Mouse (Mus musculus) thymus, postnatal 25 days (tissue): Measurements from ENCODE around the gene Hbs1l.

Experiments used
- DNase-seq: peaks from one replicate; pipeline ENCODE4 v3.0.0; 2022

Gene Hbs1l

DNA sequence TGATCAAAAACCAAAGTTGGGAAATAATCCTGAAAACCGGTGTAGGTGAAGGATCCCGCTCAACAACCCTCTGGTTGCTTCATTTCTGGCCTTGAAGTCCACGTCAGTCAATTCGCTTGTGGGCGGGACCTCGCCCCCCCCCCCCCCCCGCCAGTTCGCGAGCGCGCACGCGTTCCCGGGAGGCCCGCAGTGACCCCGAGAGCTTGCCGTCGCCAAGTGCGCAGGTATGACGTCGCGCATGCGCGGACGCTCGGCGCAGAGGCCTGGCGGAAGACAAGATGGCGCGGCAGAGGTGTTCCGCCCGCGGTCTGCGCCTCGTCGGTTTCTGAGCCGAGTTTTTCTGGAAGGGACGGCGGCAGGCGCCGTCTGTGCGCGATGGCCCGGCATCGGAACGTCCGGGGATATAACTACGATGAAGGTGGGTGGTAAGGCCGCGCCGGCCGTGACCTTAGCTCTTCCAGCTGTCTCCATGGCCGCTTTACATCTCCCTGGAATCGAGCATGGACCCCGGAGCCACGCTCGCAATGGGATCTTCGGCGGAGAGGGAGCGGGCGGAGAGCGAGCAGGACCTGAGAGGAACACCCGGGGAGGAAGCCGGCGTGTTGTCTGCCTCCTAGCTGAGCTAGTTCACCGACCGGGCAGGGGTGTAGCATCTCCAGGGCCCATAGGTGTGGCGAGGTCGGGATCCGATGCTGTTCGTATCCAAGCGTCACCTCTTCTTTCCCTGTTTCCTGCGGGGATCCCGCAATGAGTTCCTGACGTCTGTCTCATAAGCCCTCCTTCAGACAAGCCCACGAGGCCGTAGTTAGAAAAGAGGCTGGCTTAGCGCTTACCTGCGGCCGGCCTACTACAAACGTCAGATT is at the start of gene Hbs1l:
Gene Hbs1l, plus strand, starts transcription at position 221 of the 863 bp plus-strand sequence.
- peak; percentile 90 for DNase-seq

DNA sequence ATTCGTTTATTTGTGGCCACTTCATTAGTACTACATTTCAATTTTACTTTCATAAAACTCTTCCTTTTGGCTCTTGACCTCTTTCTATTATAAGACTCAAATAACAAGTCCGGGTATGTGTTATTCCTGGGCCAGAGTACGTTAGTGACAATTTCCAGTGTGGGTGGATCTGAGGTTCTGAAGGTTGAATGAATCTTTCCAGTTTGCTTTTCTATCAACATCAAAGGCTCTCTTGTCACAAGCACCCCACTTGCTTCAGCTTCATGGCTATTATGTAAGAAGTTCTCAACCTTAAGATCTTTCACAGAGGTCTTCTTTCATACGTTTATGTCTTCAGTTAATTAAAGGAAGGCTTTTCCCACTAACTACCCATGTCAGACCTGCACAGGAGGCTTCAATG is 47.2 kb upstream of the Hbs1l start:
- DNase-seq: no peak

DNA sequence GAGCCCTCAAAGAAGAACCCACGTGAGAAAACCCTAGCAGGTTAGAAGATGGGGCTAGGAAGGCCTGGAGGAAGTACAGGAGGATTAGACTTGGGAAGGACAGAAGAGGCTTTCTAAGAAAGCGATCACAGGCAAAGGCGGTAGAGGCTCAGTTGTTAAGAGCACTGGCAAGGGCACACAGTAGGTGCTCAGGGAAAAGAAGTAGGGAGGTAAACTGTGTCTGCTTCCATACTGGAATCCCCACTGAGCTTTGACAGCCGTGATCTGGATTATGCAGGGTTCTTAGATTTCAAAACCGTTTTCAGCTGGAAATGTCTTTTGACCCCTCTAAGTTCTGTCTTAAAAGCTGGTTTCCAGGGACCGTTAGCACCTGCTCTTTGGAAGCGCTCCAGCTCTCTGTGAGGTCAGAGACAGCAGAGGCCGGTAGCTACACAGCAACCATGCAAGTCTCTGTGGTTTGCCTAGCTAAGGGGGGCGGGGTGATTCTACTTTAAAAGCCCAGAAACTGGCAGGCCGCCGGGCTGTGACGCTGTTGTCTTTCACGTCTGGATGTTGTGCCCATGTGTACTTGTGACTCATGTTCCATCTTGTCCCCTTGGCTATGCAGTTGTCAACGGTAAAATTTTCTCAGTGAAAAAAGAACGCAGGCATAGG is 43.8 kb upstream of the Hbs1l start:
- peak; percentile 88 for DNase-seq

DNA sequence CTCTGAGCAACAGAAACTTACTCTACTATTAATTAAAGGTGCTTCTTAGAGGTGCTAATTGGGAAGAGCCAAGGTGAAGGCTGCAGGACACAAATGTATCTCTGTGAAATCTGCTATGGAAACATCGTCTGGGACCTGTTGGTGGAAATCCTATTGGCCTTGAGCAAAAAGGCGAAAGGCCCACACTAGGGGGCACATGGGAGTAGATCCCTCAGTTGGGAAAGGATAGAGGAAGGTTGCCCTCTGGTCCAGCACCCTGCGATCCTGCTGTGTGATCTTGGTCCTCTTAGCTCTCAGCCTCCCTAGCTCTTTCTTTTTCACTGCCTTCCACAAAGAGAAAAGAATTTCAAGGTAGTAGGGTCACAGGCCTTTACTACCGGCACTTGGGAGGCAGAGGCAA is 43.0 kb upstream of the Hbs1l start:
- no peak for DNase-seq

DNA sequence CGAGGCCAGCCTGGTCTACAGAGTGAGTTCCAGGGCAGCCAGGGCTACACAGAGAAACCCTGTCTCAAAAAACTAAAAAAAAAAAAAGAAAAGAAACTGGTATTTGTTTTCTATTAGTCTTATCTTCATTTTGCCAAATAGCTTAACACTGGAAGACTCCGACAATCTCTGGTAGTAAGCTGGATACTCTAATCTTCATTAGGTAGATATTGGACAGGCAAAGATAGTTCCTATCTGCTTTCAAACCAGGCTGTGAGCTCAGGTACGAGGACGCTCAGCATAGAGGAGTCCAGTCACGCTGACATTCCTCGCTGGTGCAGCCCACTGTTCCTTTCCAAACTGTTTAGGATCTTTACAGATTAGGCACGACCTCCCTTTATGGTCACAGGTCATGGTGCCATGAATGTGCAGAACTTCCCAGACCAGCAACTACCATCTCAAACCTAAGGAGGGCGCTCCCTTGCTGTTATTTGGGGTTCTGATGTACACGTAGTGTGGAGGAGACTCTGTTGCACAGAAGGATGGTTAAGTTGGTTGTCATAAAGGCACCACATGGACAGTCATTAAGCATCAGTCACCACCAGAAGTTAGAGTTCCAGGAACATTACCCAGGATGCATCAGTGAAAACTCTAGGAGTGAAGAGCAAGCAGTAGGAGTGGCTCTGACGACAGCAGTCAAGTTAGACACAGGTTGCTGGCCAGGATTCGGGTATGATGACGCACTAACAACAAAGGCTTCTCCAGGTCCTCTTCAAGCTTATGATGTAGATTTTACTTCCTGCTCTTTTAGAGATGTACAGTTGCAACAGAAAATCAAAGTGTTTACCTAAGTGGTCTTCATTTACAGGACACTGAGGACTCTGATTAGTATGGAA is 41.3 kb upstream of the Hbs1l start:
- DNase-seq: no peak

DNA sequence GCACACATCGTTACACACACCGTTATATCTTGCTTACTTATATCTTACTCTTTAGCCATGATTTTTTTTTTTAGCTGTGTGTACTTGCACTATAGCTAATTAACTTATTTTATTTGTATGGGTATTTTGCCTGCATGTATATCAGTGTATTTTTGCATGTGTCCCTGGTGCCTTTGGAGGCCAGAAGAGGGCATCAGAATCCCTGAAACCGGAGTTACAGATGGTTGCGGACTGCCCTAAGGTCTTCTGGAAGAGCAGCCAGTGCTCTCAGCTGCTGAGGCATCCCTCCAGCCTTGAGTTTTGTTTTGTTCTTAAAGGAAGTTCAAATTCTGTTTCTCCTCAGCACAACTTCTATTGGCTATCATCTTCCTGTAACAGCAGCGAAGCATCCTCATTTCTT is 38.5 kb upstream of the Hbs1l start:
- DNase-seq: no peak

DNA sequence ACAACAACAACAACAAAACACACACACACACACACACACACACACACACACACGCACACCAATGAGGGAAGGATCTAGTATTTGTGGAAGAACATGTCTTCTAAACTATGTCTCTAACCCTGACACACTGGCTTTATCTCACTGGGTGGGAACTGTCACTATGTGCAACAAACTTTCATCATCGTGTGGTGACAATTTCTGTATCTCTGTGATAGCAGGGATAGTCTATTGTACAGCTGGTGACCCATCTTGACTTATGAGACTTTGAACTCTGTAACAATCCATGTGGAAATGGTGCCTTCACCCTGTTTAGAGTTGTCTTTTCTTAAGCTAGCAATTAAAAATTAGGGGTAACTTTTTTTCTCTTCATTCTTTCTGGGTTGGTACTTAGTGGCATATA is 36.1 kb upstream of the Hbs1l start:
- DNase-seq: no peak

DNA sequence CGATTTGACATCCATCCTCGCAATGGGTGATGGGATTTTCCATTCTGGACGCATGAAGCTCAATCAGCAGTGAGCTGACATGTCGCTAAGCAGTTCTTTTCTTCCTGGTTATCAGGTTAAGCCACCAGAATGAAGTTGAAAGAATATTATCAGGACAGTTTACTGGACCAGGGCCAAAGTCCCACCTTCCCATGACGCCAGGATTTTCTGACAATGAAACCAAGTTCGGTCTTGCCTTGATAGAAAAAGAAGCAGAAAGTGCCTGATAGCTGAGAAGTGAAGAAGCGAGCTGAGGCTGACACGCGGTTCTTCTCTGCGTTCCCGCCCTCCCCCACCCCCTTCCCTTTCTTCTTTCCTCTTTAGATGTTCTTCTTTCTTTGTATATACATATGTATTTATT is 30.6 kb upstream of the Hbs1l start:
- DNase-seq: no peak

DNA sequence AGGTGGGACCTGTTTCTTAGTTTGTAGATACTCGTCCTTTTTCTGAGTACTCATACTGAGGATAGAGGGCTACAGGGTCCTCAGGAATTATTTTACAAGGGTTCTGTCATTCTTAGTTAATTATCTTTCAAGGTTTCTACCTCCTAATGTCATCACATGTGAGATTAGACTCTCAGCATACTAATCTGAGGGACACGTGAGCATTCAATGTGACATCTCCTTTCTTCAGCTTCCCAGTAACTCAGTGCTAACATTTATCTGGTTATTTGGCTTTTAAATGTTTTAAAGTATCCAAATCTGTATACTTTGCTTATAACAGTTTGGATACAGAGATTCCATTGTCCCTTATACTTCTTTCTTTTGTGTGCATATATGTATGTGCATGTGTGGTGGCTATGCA is 28.3 kb upstream of the Hbs1l start:
- DNase-seq: no peak

DNA sequence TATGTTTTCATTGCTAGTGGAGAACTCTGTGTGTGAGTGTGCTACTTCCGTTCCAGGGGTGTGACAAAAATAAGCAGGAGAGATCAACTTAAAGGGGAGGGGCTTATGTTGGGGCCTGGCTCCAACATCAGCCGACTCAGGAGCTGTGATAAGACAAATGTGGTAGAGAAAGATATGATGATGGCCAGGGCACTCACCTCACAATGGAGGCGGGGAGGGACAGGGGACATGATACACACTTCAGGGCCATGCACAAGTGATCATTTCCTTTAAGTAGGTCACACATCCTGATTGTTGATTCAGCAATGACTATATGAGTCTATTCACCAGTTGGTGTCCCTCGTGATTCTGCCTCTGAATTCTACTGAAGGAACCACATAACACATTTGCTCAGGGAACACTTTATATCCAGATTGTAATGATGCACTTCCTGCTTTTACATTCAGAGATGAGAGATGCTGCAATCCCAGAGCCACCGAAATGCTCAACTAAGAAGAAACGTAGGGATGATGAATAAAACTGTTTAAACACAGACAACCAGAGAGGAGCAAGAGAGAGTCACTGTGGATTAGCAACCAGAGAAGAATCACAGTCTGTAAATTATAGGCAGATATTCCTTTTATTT is 26.9 kb upstream of the Hbs1l start:
- no peak for DNase-seq

DNA sequence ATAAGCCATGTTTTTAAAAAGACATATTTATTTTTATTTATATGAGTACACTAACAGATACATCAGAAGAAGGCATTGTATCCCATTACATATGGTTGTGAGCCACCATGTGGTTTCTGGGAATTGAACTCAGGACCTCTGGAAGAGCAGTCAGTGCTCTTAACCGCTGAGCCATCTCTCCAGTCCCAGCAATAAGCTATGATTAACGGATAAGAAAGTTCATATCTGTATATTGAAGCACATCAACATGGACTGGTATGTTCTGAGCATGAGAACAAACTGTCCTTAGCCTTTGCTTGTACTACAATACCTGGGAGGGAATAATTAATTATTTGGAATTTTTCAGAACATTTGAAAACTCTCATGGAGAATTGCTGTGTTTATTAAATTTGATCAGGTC is 25.9 kb upstream of the Hbs1l start:
- no peak for DNase-seq

DNA sequence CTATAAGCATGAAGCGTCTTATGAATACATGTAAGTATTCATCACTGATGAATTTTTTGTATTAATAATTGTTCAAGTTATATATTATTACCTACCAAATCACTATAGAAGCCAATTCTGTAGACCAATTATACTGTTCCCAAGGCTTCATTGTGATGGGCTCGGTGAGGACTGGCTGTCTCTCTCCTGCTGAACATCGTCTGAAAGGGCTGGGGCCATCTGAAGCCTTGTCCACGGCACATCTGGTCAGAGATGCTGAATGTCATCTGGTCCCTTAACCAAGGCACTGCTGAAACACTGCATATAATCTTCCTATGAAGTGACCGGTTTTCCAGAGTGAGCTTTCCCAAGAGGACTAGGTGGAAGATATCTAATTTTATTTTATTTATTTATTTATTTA is 24.9 kb upstream of the Hbs1l start:
- DNase-seq: no peak

DNA sequence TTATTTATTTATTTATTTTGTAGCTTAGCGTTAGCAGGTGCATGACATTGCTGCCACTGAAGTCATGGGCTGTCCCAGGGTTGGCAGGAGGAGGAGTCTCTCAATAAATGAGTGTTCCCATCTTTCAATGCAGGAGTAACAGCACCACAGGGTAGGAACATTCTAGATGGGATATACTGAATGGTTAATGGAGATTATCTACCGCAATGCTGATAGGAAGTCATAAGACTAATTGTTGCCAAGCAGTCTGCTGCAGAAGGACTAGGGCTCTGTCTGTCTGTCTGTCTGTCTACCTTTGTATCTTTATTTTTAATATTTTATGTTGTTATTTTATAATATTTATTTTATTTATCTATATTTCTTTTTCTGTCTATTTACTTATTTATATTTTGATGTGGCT is 24.5 kb upstream of the Hbs1l start:
- DNase-seq: no peak

DNA sequence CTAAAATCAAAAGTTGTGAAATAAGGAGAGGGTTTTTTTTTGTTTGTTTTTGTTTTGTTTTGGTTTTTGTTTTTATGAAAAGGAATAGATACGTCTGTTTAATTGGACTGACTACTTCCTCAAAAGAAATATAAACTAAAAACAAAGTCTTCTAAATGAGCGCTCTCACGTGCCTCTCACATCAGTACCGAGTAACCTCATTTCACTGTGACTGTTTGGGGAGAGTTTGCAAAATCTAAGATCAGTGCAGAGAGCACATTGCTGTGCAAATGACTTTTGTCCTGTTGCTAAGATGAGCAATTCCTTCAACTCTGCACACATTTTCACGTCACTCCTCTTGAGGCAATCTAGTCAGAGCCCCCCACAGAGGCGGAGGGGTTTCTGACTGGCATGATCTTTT is 24.0 kb upstream of the Hbs1l start:
- DNase-seq: no peak

DNA sequence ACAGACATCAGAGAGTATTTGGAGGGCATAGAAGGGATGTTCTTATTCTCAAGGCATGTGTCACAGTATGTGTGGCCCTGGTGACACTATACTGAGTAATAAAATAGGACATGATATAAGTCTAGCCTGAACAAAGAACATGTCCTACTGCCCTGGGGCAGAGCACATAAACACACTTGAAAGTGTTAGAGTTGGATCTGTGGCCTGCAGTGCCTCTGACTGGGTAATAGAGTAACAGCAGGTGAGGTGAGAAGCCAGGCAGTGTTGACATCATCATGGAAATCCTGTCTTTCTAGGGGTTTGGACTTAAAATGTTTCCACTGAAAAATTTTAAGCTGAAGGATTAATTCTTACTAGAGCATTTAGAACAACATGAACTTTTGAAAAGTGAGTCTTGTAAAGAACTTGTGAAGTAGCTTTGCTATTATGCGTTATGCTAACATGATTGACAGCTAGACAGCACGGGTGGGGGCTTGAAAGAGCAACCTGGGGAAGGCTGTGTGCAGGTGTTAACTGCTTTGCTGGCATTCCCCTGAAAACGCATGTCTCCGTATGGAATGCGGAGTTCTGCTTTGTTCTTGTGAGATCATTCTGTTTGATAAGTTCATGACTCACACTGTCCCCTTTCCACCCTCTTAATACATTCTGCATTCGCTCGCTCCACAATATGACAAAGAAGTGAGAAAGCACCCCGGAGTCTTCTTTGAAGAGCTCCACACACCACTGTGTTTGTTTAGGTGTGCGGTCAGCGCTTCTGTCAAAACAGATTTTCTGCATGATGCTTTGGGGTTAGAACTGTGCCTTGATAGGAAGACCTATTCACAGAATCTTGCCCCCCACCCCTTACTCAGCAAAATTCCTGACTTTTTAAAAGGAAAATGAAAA is 8.3 kb upstream of the Hbs1l start:
- DNase-seq: peak; percentile 25

DNA sequence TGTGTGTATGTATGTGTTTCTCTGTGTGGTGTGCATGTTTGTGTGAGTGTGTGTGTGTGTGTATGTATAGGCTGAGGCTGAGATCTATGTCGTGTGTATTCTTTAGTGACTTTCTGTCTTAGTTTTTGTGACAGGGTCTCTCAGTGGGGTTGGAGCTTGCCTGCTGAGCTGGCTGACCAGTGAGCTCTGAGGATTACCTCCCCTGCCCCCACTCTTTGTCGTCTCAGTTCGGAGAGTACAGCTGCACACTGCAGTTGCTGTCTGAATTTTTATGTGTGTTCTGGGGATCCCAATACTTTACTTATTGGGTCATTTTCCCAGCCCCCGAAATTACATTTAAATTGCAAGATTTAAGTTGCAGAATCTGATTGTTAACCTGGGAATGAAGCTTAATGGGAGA is 4.6 kb upstream of the Hbs1l start:
- DNase-seq: no peak

DNA sequence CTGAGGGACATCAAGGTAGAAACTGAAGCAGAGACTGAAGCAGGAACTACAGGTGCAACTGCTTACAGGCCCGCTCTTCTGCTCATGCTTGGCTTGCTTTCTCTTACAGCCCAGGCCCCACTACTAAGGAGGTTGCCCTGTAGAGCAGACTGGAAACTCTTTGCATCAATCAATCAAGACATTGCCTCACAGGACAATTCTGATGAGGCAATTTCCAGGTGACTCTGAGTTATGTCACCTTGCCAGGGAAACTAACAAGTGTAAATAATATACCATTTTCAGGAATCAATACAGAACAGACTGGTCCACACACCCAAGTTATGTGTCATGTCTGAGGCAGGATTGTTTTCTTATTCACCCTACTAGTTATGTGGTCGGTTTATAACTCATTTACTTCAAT is 1.6 kb upstream of the Hbs1l start:
- no peak for DNase-seq

DNA sequence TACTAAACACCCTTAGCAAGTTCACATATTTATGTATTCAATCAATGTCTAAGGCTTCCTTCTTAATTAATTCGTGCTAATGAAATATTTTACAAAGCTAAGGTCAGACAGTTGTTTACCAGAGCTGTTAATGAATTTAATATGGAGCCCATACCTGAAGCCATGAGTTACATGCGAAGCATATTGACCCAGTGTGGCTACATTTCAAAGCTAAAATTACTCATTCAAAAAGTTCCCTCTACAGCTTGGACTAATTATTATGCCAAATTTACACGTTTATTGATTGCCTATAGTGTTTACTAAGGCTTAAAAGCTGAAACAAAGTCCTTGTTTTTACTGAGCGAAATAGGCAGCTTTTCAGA is 401 bp upstream of the Hbs1l start:
- DNase-seq: no peak

DNA sequence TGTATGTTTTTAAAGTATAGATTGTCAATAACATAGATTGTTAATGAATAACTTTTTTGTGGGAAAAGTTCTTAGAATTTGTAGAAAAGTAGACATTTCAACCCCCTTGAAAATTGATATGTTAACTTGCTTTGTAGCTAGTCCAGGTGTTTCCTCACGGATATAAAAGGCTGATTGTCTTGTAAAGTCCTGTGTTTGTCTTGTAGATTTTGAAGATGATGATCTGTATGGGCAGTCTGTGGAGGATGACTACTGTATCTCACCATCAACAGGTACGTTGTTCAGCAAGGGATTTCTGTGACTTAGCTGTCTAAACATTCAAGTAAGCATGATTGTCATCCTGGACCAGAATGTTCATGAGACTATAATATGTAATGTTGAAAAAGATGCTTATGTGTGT is 3.2 kb downstream of the Hbs1l start:
- DNase-seq: no peak

DNA sequence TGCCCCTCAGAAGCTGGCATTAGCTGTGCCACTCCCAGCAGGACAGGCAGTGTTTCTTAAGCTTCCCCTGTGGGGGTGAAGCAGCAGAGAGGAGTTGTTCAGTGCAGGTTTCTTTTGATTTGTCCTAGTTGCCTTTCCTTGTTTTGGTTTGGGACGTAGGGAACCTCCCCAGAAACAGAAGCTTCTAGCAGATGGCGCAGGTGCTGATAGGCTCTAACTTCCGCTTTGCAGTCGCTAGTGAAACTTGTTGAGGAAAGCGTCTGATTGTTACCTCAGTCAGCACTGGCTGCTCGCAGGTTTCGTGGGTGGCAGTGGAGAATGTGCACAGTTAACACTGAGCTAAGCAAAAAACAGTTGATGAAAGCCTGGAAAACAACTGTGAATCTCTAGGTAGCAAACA is 6.0 kb downstream of the Hbs1l start:
- no peak for DNase-seq

DNA sequence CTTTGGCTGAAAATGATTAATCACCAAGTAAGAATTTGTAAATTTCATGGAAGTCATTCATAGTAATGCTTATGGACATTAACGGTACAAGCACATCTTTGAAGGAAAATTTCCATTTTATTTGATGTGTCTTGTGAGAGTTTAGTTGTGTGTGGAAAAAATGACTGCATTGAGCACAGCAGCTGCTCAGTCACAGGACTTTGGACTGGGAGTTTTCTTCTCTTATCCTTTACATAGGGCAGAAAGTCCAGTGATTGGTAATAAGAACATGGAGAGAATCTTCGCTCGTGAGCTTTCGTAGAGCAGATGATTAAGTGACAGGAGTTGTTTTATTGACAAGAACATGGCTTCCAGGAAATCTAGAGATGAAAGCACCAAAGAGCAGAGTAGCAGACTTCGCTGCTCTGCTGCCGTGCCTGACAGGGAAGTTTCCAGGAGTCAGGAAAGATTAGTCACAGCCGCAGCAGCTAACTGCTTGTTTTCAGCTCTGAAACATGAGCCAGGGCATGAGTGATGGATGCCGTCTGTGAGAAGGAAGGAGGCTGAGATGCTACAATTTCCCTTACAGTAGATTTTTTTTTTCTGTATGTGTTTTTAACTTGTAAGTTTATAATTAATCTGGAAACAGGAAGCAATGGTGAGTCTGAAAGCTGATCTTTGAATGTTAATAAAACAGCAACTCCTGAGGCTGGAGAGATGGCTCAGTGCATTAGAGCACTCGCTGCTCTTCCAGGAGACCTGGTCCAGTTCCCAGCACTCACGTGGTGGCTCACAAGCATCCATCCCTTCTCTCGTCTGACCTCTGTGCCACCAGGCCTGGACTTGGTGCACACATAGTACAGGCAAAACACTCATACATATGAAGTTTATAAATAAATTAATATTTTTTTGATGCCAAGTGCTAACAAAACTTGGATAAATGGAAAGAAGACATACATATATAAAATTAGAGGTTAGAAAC is 9.2 kb downstream of the Hbs1l start:
- no peak for DNase-seq
